Mouse (Mus musculus) hindbrain, postnatal 0 days (tissue): ENCODE data around the gene March10. TPM values are rescaled to one million over a fixed set of nuclear protein-coding genes. Genes with fewer than 3 reads are reported as not detected.
A peak's percentile ranks its signal among the peaks of the same experiment; 100 is the strongest.

Source experiments
- ATAC-seq: fragments of 200-750 bp; cut with Nextera tagmentation; 2 replicates; pipeline ENCODE4 v1.8.0; 2017; ENCODE audit warnings: mild to moderate bottlenecking, moderate TSS enrichment, moderate library complexity
- DNase-seq: peaks from one replicate; pipeline ENCODE4 v3.0.0-alpha.2; 2015; ENCODE audit warnings: low spot score
- H3K27ac ChIP-seq: fragments of 300-500 bp; sonication (generic); 2 replicates; pipeline ENCODE4 v1.5.1; 2014; ENCODE audit warnings: mild to moderate bottlenecking
- H3K27me3 ChIP-seq: fragments of 300-500 bp; sonication (generic); 2 replicates; pipeline ENCODE4 v1.6.1; 2014; ENCODE audit warnings: low read length, mixed read lengths; ENCODE audit not compliant: insufficient read depth
- H3K36me3 ChIP-seq: fragments of 300-500 bp; sonication (generic); 2 replicates; pipeline ENCODE4 v1.6.1; 2014; ENCODE audit warnings: low read length, mixed read lengths; ENCODE audit not compliant: insufficient read depth
- H3K4me1 ChIP-seq: fragments of 300-500 bp; sonication (generic); 2 replicates; pipeline ENCODE4 v1.6.1; 2014; ENCODE audit warnings: antibody characterized with exemption, low read length, mixed read lengths; ENCODE audit not compliant: insufficient read depth
- H3K4me2 ChIP-seq: fragments of 300-500 bp; sonication (generic); 2 replicates; pipeline ENCODE4 v1.6.1; 2014; ENCODE audit warnings: low read depth, mild to moderate bottlenecking, low read length, moderate library complexity, mixed read lengths
- H3K4me3 ChIP-seq: fragments of 300-500 bp; sonication (generic); 2 replicates; pipeline ENCODE4 v1.5.1; 2014; ENCODE audit warnings: low read length
- H3K9ac ChIP-seq: fragments of 300-500 bp; sonication (generic); replicated peaks from 2 replicates; pipeline ENCODE4 v1.6.1; 2014; ENCODE audit warnings: mild to moderate bottlenecking, low read length, moderate library complexity, mixed read lengths
- H3K9me3 ChIP-seq: fragments of 300-500 bp; sonication (generic); 2 replicates; pipeline ENCODE4 v1.6.1; 2016; ENCODE audit warnings: low read length, mixed read lengths
- CTCF ChIP-seq: IDR thresholded peaks from 2 replicates; pipeline ENCODE4 v1.5.1; 2016; ENCODE audit warnings: antibody characterized with exemption, control low read depth, low read depth
- WGBS: fragments of 180-500 bp; shearing (Covaris S2); extraction: QIAGEN DNeasy Blood & Tissue Kit; methylation state at CpG from one replicate; pipeline ENCODE4 v1.1.7; 2014; 5-methylcytosine and 5-hydroxymethylcytosine counted together
- polyA plus RNA-seq: library from polyadenylated mRNA; unstranded; fragments of >200 nt; fragmentation: Nextera tagmentation; extraction: Ambion mirVana; gene quantifications from 2 replicates; pipeline ENCODE4 v1.2.1, GENCODE M21; 2015
- total RNA-seq: library from RNA; depleted of rRNA; stranded (reverse); fragments of >200 nt; gene quantifications from 2 replicates; pipeline ENCODE4 v1.2.3, GENCODE M21; 2014

The March10 gene
- total and polyA plus RNA-seq, 2 experiments from 2014 or later: 0.52 to 0.58 TPM

GRCm38 (mm10) chr11:105362946-105363597 lies 93.5 kb downstream of the March10 start:
- TF ChIP-seq CTCF: peak; percentile 74
- WGBS: under 1% methylated on average over 40 of the region's 40 CpGs
- H3K36me3 ChIP-seq: no peaks in the 10 kb centered on the region
- ATAC-seq (peak; percentile 84), DNase-seq (peak; percentile 88)
- peak overlapping the region; percentile 78 for H3K9ac ChIP-seq
- H3K27ac ChIP-seq: peak overlapping the region; percentile 86
- no peaks in the 10 kb centered on the region for H3K9me3 ChIP-seq
- peaks cover 21% of the 10 kb centered on the region for H3K4me1 ChIP-seq
- H3K4me2 ChIP-seq: peak overlapping the region; percentile 80
- H3K27me3 ChIP-seq: no peaks in the 10 kb centered on the region
- peak overlapping the region; percentile 57 for H3K4me3 ChIP-seq

DNA sequence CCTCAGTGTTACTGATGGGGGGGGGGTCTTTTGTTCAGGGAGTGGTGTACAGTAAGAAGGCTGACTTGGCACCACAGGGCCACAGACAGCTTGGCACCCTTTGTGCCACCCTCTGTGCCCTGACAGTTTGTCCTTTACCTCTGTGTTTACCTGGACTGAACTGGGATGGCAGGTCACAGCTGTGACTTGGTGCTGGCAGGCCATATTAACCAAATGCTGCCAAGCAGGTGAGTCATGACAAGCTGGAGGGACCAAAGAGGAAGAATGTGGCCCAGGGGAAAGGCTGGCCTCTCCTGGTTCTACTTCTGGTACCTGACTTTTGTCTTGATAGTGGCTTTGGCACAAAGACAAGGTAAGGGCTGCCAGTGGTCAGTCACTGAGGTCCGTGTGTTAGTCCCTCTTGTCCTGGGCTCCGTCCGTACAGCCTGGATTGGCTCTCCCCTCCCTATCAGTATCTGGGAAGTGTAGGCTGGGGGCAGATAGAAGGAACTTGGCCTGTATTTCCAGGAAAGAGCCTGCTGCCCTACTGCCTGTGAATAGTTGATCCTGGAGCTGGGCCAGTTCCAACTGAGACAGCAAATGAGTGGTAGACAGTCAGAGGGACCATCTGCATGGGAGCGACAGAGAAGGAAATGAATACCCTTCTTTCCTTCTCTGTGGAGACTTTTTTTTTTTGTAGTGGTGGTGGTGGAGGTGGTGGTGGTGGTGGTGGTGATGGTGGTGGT lies 94.3 kb downstream of the March10 start:
- no peak for ATAC-seq

GRCm38 (mm10) chr11:105356301-105356700 lies 100.2 kb downstream of the March10 start:
- ATAC-seq: no peak
- Histone ChIP-seq H3K36me3 (no peaks in the 10 kb centered on the region), H3K27ac (no peak overlapping the region), H3K9ac (no peak overlapping the region), H3K4me3 (no peak overlapping the region), H3K4me1 (peaks cover 6% of the 10 kb centered on the region; the same call in 1 of the 2 replicates), H3K9me3 (no peaks in the 10 kb centered on the region), H3K4me2 (no peak overlapping the region), H3K27me3 (no peaks in the 10 kb centered on the region)
- no peak for DNase-seq
- TF ChIP-seq CTCF: no peak
- 75% methylated on average over 7 of the region's 7 CpGs for WGBS

More for the DNA sequence above, 94.3 kb downstream of the March10 start:
- WGBS: 65% methylated on average over 4 of the region's 4 CpGs
- Histone ChIP-seq H3K9ac (no peak overlapping the region), H3K27me3 (no peaks in the 10 kb centered on the region), H3K9me3 (no peaks in the 10 kb centered on the region), H3K36me3 (no peaks in the 10 kb centered on the region), H3K27ac (peak overlapping the region; percentile 86; the same call in 1 of the 2 replicates), H3K4me2 (peak overlapping the region; percentile 80; the same call in 1 of the 2 replicates), H3K4me1 (peaks cover 21% of the 10 kb centered on the region), H3K4me3 (no peak overlapping the region)
- DNase-seq: peak; percentile 43
- TF ChIP-seq CTCF: no peak

GRCm38 (mm10) chr11:105353891-105354280 lies 102.6 kb downstream of the March10 start:
- ATAC-seq (no peak), DNase-seq (no peak)
- Histone ChIP-seq H3K27me3 (no peaks in the 10 kb centered on the region), H3K27ac (no peak overlapping the region), H3K4me2 (no peak overlapping the region), H3K36me3 (no peaks in the 10 kb centered on the region), H3K4me1 (peaks cover 6% of the 10 kb centered on the region; the same call in 1 of the 2 replicates), H3K9me3 (no peaks in the 10 kb centered on the region), H3K4me3 (no peak overlapping the region), H3K9ac (no peak overlapping the region)
- TF ChIP-seq CTCF: no peak
- WGBS: 80% methylated on average over 4 of the region's 4 CpGs

DNA sequence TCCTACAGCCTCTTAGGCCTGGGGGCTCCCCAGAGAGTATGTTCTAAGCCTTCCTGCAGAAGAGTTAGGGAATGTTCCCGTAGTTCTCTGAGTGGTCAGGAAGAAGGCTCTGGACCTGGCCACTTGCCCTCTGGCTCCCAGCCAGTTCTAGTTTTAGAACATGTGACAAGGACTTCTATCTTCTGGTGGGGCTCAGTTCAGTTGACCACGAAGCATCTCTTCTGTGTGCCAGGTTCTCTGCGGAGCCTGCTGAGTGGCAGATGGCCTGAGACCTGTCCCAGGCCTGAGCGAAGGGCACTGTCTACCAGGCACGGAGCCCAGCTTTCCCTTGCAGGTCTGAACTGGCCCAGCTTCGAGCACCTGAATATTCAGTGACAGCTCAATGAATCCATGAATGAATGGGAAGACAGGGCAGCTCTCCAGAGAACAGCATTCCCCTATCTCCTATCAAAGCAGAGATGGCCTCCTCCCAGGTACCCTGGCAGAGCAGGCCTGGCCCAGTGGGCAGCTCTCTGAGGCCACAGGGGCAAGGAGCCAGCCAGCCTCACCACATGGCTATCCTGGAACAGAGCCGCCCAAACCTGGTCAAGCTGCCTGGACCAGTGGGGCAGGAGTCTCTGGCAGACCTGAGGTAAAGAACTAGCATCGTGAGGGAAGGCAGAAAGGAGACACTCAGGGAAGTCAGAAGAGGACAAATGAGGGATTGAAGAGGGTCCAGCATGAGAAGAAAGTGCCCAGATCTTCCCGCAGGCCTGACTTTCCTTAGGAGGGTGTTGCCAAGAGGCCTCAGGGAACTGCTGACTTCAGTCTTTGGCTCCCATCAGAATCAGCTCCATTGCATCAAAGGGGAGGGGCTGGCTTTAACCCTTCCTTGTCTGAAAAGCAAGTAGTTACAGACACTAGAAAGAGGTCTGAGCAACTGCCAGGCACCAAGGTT lies 103.3 kb downstream of the March10 start:
- Histone ChIP-seq H3K9me3 (no peaks in the 10 kb centered on the region), H3K36me3 (no peaks in the 10 kb centered on the region), H3K27me3 (no peaks in the 10 kb centered on the region), H3K4me2 (0 out of 2 replicates have a peak overlapping the region, but pooled peaks have one; percentile 13), H3K4me3 (no peak overlapping the region), H3K27ac (peak overlapping the region; percentile 67), H3K4me1 (peaks cover 6% of the 10 kb centered on the region; the same call in 1 of the 2 replicates), H3K9ac (no peak overlapping the region)
- 34% methylated on average over 9 of the region's 9 CpGs for WGBS
- no peak for TF ChIP-seq CTCF
- DNase-seq (peak; percentile 80), ATAC-seq (peak; percentile 84)

DNA sequence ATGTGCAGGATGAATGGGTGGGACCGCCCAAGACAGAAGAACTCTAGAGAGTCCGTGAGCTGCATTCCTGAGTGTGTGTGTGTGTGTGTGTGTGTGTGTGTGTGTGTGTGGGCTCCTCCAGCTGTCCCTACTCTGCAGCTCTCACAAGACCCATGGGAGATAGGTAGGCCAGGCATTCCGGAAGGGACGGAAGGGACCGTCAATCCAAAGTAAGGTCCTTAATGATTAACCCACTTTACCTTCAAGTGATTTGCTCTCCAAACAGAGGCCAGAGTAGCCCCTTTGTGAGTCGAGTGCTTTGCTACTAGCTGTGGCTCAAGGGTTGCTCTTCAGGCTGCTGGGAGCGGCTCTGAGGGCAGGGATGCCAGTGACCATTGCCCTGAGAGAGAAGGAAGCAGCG lies 104.4 kb downstream of the March10 start:
- ATAC-seq: no peak
- no peak for TF ChIP-seq CTCF
- H3K36me3 ChIP-seq: no peaks in the 10 kb centered on the region
- WGBS: 73% methylated on average over 8 of the region's 8 CpGs
- H3K27ac ChIP-seq: no peak overlapping the region
- H3K9ac ChIP-seq: no peak overlapping the region
- H3K4me1 ChIP-seq: peaks cover 6% of the 10 kb centered on the region; the same call in 1 of the 2 replicates
- no peak for DNase-seq
- H3K9me3 ChIP-seq: no peaks in the 10 kb centered on the region
- H3K27me3 ChIP-seq: no peaks in the 10 kb centered on the region
- H3K4me3 ChIP-seq: no peak overlapping the region
- H3K4me2 ChIP-seq: no peak overlapping the region
